Mouse (Mus musculus) liver, postnatal 0 days (tissue): ENCODE measurements around the gene Gm49391.
"Not testable (repeated sequence)": the region's sequence is repeated elsewhere in the genome, so short reads cannot be mapped to it uniquely, and the experiment has no call there.

Experiments
- CTCF ChIP-seq: sonication (generic); IDR thresholded peaks from 2 replicates; pipeline ENCODE4 v1.5.1; 2016; ENCODE audit warnings: antibody characterized with exemption, low read depth
- EP300 ChIP-seq: IDR thresholded peaks from 2 replicates; pipeline ENCODE4 v1.6.1; 2016; ENCODE audit warnings: antibody characterized with exemption, low read depth, mild to moderate bottlenecking

GRCm38 (mm10) chr13:60904780-60905179, 31.6 kb downstream of the Gm49391 start, which contains the start of gene Tpbpb:
- TF ChIP-seq CTCF, EP300: not testable (repeated sequence)
